Mouse (Mus musculus): ENCODE measurements around the gene Shq1. TPM values are rescaled to one million over a fixed set of nuclear protein-coding genes. Genes with fewer than 3 reads are reported as not detected.

The Shq1 gene
- 1 to 10 TPM; 5.8 to 6.7 TPM for total RNA-seq (2021)
- long read RNA-seq, experiment 1, transcript Shq1-204 (11 exons, 1,990 nt), result major isoform, 9 of 11 reads
- long read RNA-seq, experiment 1, partial matches to known transcripts, result 0 of 11 reads
- long read RNA-seq, experiment 1, other reads (novel, unspliced or antisense), result 2 of 11 reads
- long read RNA-seq, experiment 2, partial matches to known transcripts, result 1 of 4 reads
- long read RNA-seq, experiment 2, other reads (novel, unspliced or antisense), result 2 of 4 reads

DNA sequence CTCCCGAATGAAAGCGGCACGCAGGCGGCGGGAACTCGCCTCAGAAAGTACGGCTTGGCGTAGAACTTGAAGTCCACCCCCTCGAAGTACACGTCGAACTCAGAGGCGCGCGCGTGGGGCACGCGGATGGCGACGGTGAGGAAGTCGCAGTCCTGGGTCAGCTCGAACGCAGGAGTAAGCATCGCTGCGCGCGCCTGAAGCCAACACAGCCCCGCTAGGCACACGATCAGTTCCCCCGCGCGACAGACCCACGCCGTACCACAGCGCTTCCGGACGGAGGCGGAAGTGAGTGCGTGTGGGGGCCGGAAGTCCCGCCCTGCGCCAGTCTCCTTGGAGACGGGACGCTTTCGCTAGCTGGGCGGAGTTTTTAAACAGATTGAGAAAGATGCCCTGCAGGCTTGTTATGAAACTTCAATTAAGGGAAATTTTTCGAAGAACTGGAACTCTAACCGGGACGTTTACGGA is at the start of gene Shq1:
Shq1 (minus strand) TSS at position 278 of the 465 bp plus-strand sequence.
- peak within 1 kb of the TSS; percentile 76 for H3K4me3 ChIP-seq
- intact Hi-C loops (cut with DNase I), result loop anchor here (1.0 to 10.0 kb wide), 5 partner anchors 62 to 591 kb away; partner anchors contain the start of gene Ppp4r2
- peak within 1 kb of the TSS; percentile 64 for H3K27ac ChIP-seq
- peak; percentile 87 to 88 for DNase-seq (ENCODE audit: extremely low spot score in 1 of 2, low spot score in 2 of 2)
- peak; percentile 35 for TF ChIP-seq CTCF (IDR thresholded peaks at IDR 0.05)

DNA sequence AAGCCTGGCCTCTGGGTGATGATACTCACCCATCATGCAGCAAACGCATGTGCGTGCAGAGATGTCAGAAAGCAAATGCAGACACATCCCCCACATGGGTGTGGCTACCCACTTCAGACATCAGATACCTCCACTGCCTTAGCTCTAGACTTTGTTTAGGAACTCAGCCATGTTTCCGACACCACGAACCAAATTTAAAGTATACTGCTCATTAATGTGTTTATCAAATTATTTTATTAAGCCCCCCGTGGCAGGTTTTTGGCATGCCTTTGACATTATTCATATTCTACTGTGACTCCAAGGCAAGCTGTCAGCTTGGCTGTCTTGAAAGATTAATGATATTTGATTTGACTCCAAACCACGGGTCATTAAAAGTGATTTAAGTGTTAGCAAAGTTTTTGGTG is 49.1 kb upstream of the Shq1 start:
- no peak for DNase-seq (ENCODE audit: extremely low spot score in 1 of 2, low spot score in 2 of 2)
- intact Hi-C loops (cut with DNase I), result no loop called here
- H3K27ac ChIP-seq, result no peak overlapping the region
- TF ChIP-seq CTCF (IDR thresholded peaks at IDR 0.05), result no peak
- H3K4me3 ChIP-seq, result no peak overlapping the region

DNA sequence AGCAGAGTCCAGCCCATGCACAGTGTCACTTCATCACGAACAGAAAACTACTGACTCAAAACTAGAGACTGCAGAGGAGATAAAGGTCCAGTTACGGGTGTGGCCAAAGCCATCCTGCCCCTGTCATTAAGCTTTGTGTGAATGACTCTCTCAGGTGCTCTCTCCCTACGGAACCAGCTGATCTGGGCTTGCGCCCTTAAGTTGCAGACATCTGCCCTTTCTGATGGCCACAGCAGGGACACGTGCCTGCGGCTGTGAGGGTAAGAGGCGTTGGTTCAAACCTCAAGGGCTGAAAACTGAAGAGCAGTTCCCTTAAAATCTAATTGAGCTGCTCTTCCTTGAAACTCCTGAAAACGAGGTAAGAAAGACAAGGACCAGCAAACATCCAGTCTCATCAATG is 45.9 kb upstream of the Shq1 start:
- H3K27ac ChIP-seq, result no peak overlapping the region
- no peak for TF ChIP-seq CTCF (IDR thresholded peaks at IDR 0.05)
- intact Hi-C loops (cut with DNase I), result no loop called here
- DNase-seq (ENCODE audit: extremely low spot score in 1 of 2, low spot score in 2 of 2), result no peak
- no peak overlapping the region for H3K4me3 ChIP-seq

DNA sequence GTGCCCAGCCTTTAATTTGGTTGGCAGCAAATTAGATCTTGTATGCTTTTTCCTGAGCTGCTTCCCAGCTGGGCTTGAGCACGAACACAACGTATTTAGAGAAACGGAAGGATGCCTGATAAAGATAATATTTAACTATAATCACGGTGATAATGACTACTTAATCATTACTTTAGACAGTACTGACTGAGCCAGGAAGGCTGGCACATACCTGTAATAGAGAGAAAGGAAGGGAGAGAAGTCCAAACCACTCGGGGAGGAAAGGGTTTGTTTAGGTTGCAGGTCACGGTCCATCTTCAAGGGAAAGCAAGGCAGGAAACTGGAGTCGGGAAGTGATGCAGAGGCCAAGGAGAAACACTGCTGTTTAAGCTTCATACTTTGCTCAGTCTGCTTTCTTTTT is 45.2 kb upstream of the Shq1 start:
- no peak for TF ChIP-seq CTCF (IDR thresholded peaks at IDR 0.05)
- Histone ChIP-seq H3K4me3 (no peak overlapping the region), H3K27ac (no peak overlapping the region)
- intact Hi-C loops (cut with DNase I), result no loop called here
- no peak for DNase-seq (ENCODE audit: extremely low spot score in 1 of 2, low spot score in 2 of 2)

DNA sequence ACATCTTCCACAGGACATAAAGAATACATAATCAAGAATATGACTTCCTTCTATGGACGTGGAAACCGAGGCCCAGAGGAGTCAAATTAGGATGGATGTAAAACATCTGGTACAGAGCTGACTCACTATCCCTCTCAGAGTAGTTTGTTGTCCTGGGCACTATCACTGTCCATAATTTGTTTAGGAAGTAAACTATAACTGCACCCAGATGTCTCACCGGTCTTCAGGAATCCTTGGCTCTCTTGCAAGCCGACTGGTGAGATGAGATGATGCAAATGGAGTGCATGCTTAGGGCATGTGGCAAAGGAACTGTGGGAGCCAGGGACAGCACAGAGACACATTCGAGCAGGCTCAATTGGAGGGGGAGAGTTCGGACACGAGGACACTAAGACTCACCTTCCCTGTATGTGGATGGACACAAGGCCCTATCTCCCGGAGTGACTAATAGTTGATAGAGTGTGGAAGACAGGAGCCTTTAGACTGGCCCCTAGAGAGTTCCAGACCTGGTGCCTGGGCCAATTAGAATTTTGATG is 44.4 kb upstream of the Shq1 start:
- no peak for DNase-seq (ENCODE audit: extremely low spot score in 1 of 2, low spot score in 2 of 2)
- intact Hi-C loops (cut with DNase I), result no loop called here
- TF ChIP-seq CTCF (IDR thresholded peaks at IDR 0.05), result no peak
- no peak overlapping the region for H3K27ac ChIP-seq
- no peak overlapping the region for H3K4me3 ChIP-seq

DNA sequence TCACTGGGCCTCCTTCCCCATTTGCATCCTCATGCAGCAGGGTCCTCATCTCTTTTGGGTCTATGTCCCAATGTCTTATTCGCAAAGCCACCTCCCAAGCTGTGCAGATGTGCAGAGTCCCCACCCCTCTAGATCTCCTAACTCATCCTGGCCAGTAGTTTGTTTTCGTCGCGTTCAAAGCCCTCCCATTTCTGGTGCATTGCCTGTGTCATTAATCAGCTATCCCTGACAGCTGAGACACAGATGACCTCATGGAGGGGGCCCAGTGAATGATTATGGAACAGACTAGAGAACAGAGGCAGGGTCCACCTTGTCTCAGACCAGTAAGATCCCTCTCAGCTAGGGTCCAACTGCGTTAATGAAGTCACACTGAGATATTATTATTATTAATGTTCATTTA is 39.9 kb upstream of the Shq1 start:
- no peak overlapping the region for H3K4me3 ChIP-seq
- TF ChIP-seq CTCF (IDR thresholded peaks at IDR 0.05), result no peak
- DNase-seq (ENCODE audit: extremely low spot score in 1 of 2, low spot score in 2 of 2), result no peak
- no peak overlapping the region for H3K27ac ChIP-seq
- intact Hi-C loops (cut with DNase I), result no loop called here

DNA sequence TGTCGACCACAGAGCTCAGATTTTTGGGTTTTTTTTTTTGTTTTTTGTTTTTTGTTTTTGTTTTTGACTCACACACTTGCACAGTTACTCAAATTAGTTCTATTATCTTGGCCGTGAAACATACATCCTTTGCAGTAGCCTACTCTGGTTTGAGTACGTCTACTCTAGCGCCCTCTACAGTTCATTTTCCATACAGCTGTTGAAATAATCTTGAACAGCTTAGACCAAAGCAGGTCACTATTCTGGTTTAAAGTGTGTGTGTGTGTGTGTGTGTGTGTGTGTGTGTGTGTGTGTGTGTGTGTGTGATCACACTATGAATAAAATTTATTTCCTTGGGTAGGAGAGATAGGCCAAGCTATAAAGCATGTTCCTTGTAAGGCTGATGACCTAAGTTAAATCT is 39.2 kb upstream of the Shq1 start:
- no peak overlapping the region for H3K27ac ChIP-seq
- TF ChIP-seq CTCF (IDR thresholded peaks at IDR 0.05), result peak; percentile 44
- no peak overlapping the region for H3K4me3 ChIP-seq
- no peak for DNase-seq (ENCODE audit: extremely low spot score in 1 of 2, low spot score in 2 of 2)
- intact Hi-C loops (cut with DNase I), result no loop called here

DNA sequence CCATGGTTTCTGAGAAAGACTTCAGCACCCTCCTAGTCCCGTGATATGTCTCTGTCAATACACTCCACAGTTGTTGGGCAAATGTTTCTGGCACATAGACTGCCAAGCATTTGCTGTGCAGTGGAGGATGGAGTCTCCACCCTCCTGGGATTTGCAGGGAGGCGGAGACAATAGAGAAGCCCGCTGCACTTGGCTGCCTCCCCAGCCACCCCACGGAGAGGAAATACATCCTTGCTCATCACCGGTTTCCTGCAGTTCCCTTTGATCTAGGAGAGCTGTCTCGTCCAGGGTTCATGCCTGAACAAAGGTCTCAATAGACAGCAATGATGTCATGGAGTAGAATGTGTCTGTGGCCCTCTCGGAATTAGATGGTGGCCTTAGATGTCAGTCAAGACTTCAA is 38.5 kb upstream of the Shq1 start:
- intact Hi-C loops (cut with DNase I), result loop anchor here (10.0 kb wide), 1 partner anchor 125 kb away; the partner anchor contains the start of gene Ppp4r2

DNA sequence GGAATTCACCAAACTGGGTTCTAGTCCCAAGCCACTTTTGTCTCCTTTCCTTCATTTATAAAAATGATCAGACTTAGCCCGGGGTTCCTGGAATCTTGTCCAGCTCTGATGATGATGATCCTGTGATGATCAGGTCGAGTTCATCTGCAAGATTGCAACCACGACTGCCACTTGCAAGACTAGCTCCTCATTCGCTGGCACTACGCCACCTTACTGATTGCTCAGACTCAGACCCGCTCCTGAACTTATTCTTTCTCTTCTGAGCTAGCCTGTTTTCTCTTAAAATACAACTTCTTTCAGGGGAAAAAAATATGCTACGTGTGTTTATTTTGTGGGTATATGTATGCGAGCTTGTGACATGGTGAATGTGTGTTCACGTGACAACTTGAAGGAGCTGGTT is 38.0 kb upstream of the Shq1 start:
- DNase-seq (ENCODE audit: extremely low spot score in 1 of 2, low spot score in 2 of 2), result no peak
- intact Hi-C loops (cut with DNase I), result loop anchor here (10.0 kb wide), 1 partner anchor 126 kb away; the partner anchor contains the start of gene Ppp4r2
- no peak for TF ChIP-seq CTCF (IDR thresholded peaks at IDR 0.05)
- no peak overlapping the region for H3K4me3 ChIP-seq
- no peak overlapping the region for H3K27ac ChIP-seq

More for the DNA sequence above, 38.5 kb upstream of the Shq1 start:
- H3K27ac ChIP-seq, result no peak overlapping the region
- TF ChIP-seq CTCF (IDR thresholded peaks at IDR 0.05), result no peak
- DNase-seq (ENCODE audit: extremely low spot score in 1 of 2, low spot score in 2 of 2), result peak in 1 of 2 experiments; percentile 16
- no peak overlapping the region for H3K4me3 ChIP-seq

DNA sequence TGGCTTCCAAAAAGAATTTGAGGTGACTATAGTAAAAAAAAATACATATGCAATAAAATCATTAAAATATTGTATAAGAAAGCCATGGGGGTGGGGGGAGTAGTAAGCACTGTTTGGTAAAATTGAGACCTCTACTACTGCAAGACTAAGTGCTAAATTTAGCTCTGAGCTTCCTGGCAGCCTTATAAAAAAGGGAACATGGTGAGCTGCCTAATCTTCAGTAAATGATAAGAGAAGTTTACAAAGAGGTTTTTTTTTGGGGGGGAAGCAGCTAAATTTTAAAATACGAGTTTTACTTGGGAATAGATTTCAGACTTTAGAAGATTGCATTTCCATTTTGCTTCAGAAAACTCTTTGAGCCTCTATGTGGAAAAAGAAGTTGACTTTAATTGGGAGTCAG is 37.3 kb upstream of the Shq1 start:
- Histone ChIP-seq H3K27ac (no peak overlapping the region), H3K4me3 (no peak overlapping the region)
- no peak for TF ChIP-seq CTCF (IDR thresholded peaks at IDR 0.05)
- DNase-seq (ENCODE audit: extremely low spot score in 1 of 2, low spot score in 2 of 2), result no peak
- intact Hi-C loops (cut with DNase I), result loop anchor here (10.0 kb wide), 1 partner anchor 127 kb away; the partner anchor contains the start of gene Ppp4r2

DNA sequence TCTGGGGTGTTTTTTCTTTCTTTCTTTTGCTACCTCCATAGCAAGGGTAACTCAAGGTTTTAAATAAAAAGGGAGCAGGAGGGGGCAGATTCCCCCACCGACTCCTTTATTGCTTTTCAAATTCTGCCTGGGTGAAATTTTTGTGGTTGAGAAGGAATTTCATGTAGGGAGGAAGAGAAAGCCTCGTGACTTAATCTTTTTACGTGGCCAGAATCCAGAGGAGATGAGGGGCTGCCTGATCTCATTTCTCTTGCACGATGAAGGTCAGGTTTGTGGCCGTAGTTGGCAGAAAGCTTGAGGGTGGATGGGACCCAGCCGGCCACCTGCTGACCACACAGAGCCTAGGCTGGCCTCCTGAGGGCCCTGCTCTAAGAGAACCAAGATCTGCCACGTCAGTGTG is 36.6 kb upstream of the Shq1 start:
- intact Hi-C loops (cut with DNase I), result loop anchor here (10.0 kb wide), 1 partner anchor 127 kb away; the partner anchor contains the start of gene Ppp4r2
- H3K4me3 ChIP-seq, result no peak overlapping the region
- no peak overlapping the region for H3K27ac ChIP-seq
- TF ChIP-seq CTCF (IDR thresholded peaks at IDR 0.05), result no peak
- no peak for DNase-seq (ENCODE audit: extremely low spot score in 1 of 2, low spot score in 2 of 2)

DNA sequence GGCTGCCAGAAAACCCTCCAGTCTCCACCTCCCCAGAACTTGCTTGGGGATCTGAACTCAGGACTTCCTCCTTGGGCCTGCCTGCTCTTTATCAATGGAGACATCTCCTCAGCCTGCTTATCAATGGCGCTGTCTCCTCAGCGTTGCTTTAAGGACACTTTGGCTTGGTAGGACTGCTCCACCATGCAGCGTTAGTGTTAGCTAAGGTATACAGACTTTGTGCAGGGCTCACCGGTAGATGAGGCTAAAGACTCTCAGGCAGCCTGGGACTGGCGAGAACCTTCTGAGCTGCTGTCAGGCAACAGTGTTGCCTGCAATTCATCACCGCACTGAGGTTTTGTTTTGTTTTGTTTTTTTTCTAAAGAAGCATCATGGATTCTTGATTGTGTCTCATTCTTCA is 35.9 kb upstream of the Shq1 start:
- TF ChIP-seq CTCF (IDR thresholded peaks at IDR 0.05), result no peak
- no peak for DNase-seq (ENCODE audit: extremely low spot score in 1 of 2, low spot score in 2 of 2)
- intact Hi-C loops (cut with DNase I), result loop anchor here (10.0 kb wide), 1 partner anchor 128 kb away; the partner anchor contains the start of gene Ppp4r2
- no peak overlapping the region for H3K27ac ChIP-seq
- H3K4me3 ChIP-seq, result no peak overlapping the region
